Mouse (Mus musculus): ENCODE data around the gene Sec14l1. TPM values are rescaled to one million over a fixed set of nuclear protein-coding genes. Genes with fewer than 3 reads are reported as not detected.

The Sec14l1 gene
- polyA plus RNA-seq, 1 experiment from 2014 or later, result 63.0 TPM

DNA sequence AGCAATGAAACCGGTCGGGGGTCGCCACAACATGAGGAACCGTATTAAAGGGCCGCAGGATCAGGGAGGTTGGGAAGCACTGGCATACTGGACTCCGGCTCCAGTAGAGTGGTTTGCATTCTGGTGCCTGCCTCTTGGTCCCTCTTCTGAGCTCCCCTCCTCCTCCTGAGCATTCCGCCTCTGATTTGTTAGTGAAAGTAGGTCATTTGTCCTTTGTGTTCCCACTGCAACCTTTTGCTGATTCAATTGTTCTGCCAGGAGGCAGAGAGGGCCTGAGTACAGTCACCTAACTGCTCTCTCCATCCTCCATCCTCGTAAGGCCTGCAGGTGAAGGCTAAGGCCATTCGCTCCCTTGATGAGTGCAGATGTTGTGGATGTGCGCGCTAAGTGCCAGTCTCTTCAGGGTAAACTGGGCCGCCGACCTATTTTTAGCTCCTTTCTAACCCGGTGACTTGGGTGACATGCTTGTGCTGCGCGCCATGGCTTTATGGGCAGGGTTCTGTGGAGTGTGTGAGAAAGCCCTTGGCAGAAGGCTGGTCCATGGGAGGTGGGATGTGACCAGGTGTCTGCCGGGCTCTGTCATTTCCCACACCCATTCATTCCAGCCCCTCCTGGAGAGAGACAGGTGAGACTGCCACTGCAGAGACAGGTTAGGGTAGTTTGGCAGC, 8.6 kb downstream of the Sec14l1 start:
- no peak overlapping the region for H3K4me2 ChIP-seq
- 80% methylated on average over 17 of the region's 17 CpGs for WGBS
- H3K36me3 ChIP-seq, result no peaks in the 10 kb centered on the region
- H3K4me3 ChIP-seq, result no peak overlapping the region
- ATAC-seq (ENCODE audit: low FRiP score, low read depth), result no peak
- H3K9me3 ChIP-seq, result no peaks in the 10 kb centered on the region
- peaks cover 77% of the 10 kb centered on the region for H3K4me1 ChIP-seq (replicated peaks)
- peak overlapping the region; percentile 27; the same call in 1 of the 2 replicates for H3K27ac ChIP-seq (replicated peaks)
- no peaks in the 10 kb centered on the region for H3K27me3 ChIP-seq
- H3K9ac ChIP-seq, result no peak overlapping the region

DNA sequence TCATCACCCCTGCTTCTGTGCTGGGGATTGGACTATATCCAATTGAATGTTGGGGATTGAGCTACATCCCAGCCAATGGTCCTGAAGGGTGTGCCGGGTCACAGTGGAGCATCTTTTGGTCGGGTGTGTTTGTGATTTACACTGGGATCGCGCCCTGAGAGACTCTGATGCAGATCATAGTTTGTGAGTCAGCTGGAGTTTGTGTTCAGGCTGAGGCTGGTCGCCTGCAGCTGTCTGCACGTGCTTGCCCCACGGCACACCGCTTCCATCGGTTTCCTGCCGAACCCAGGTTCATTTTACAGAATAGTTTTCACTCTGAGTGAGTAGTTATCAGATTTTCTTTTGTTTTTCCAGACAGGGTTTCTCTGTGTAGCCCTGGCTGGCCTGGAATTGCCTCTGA, 9.6 kb downstream of the Sec14l1 start:
- H3K4me1 ChIP-seq (replicated peaks), result peaks cover 74% of the 10 kb centered on the region
- H3K36me3 ChIP-seq, result no peaks in the 10 kb centered on the region
- no peak overlapping the region for H3K9ac ChIP-seq
- no peak overlapping the region for H3K27ac ChIP-seq (replicated peaks)
- H3K4me2 ChIP-seq, result no peak overlapping the region
- no peak for ATAC-seq (ENCODE audit: low FRiP score, low read depth)
- H3K4me3 ChIP-seq, result no peak overlapping the region
- H3K9me3 ChIP-seq, result no peaks in the 10 kb centered on the region
- WGBS, result 66% methylated on average over 10 of the region's 10 CpGs
- H3K27me3 ChIP-seq, result no peaks in the 10 kb centered on the region

DNA sequence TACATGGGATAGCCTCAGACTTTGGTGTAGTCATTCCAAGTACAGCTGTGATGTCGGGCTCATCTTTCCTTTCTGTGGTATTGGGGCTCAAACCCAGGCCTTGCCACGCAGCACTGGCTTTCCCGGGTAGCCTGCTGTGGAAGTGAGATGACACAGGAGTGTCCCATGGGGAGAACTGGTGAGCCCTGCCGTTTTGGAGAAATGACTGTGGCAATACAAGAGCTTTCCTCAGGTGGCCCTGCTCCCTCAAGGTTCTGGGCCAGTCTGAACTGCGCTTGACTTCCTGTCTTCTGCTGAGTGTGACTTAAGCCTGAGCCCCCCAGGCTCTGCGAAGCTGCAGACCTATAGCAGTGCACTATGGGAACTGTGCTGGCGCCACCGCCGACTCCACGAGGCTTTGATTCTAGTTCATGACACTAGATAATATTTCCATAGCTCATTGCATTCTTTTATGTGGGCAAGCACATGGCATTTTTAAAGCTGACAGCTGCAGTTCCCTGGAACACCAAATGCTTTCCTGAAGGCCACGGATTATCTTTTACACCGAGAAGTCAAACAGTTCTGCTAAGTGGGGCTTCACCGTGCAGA, 12.4 kb downstream of the Sec14l1 start:
- Histone ChIP-seq H3K9me3 (no peaks in the 10 kb centered on the region), H3K27me3 (no peaks in the 10 kb centered on the region), H3K4me2 (no peak overlapping the region), H3K4me3 (no peak overlapping the region), H3K36me3 (no peaks in the 10 kb centered on the region), H3K9ac (no peak overlapping the region), H3K4me1 (replicated peaks) (peaks cover 59% of the 10 kb centered on the region), H3K27ac (replicated peaks) (0 out of 2 replicates have a peak overlapping the region, but pooled peaks have one; percentile 70)
- 64% methylated on average over 13 of the region's 13 CpGs for WGBS
- ATAC-seq (ENCODE audit: low FRiP score, low read depth), result no peak

DNA sequence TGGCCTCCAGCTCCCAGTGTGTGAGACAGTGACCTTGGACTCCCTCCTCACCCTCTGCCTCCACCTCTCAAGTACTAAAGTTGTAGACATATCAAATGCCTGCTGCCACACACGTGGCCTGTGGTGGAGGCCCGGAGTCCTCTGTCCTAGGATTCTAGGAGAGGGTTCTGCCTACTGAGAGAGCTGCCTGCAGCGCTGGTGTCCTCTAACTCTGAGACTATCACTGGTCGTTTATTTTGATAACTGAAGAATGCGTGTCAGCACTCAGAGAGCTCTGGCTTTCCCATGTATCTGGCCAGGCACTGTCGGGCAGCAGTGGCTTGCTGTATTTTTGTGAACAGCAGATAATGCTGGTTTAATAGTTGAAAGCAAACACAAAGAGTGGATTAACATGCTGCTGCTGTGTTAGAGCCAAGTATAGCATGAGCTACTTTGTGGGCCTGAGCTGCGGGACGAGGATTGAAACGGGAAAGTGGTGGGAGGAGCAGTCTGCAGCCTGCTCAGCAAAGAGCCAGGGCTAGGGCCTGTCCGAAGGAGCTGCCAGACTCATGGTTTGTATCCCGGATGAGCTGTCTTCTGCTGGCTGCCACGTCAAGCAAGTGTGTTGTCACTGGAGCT, 13.1 kb downstream of the Sec14l1 start:
- no peak overlapping the region for H3K9ac ChIP-seq
- H3K27ac ChIP-seq (replicated peaks), result peak overlapping the region; percentile 70
- no peaks in the 10 kb centered on the region for H3K9me3 ChIP-seq
- no peak overlapping the region for H3K4me3 ChIP-seq
- H3K4me1 ChIP-seq (replicated peaks), result peaks cover 52% of the 10 kb centered on the region
- whole genome bisulfite sequencing, result 56% methylated on average over 12 of the region's 12 CpGs
- H3K4me2 ChIP-seq, result no peak overlapping the region
- H3K36me3 ChIP-seq, result no peaks in the 10 kb centered on the region
- H3K27me3 ChIP-seq, result no peaks in the 10 kb centered on the region
- ATAC-seq (ENCODE audit: low FRiP score, low read depth), result no peak

DNA sequence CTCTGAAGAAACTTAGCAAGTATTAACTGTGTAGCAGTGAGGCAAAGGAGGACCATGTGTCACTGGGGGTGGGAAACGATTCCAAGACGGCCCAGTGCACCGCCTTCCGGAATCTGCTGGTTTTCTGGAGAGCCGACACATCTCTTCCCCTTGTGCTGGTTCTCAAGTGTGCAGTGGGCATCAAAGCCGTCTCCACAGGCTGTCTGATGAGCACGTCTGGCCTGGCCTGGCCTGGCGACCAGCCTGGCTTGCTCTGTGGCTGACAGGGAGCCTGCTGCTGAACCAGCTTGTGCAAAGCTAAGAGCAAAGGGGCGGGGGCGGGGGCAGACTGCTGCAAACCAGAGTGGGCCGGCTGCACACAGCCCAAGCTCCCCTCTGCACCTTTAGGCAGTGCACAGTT, 14.5 kb downstream of the Sec14l1 start:
- H3K9me3 ChIP-seq, result no peaks in the 10 kb centered on the region
- WGBS, result 65% methylated on average over 11 of the region's 11 CpGs
- no peak overlapping the region for H3K9ac ChIP-seq
- H3K4me3 ChIP-seq, result no peak overlapping the region
- peaks cover 42% of the 10 kb centered on the region for H3K4me1 ChIP-seq (replicated peaks)
- H3K27ac ChIP-seq (replicated peaks), result peak overlapping the region; percentile 7; the same call in 1 of the 2 replicates
- no peaks in the 10 kb centered on the region for H3K27me3 ChIP-seq
- H3K36me3 ChIP-seq, result no peaks in the 10 kb centered on the region
- ATAC-seq (ENCODE audit: low FRiP score, low read depth), result no peak
- H3K4me2 ChIP-seq, result no peak overlapping the region

DNA sequence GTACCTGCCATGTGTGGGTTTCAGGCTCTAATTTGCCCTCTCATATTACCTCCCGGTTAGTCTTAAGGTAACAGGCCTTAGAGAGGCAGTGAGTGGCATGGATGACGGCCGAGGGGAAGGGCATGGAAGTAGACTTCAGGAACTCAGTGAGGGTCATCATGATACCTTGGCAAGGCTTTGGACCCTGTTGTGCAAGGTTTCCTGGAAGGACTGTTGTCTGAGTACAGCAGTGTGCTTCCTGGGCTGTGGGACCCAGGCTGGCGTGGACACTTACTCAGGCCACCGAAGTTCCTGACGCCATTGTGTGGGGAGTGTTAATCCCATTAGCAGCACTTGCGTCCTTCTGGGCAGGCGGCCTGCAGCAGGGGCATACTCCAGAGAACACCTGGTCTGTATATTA, 15.1 kb downstream of the Sec14l1 start:
- no peak overlapping the region for H3K9ac ChIP-seq
- no peak overlapping the region for H3K4me2 ChIP-seq
- 84% methylated on average over 8 of the region's 8 CpGs for WGBS
- no peaks in the 10 kb centered on the region for H3K36me3 ChIP-seq
- no peak overlapping the region for H3K4me3 ChIP-seq
- no peaks in the 10 kb centered on the region for H3K27me3 ChIP-seq
- H3K4me1 ChIP-seq (replicated peaks), result peaks cover 45% of the 10 kb centered on the region
- no peaks in the 10 kb centered on the region for H3K9me3 ChIP-seq
- H3K27ac ChIP-seq (replicated peaks), result no peak overlapping the region
- ATAC-seq (ENCODE audit: low FRiP score, low read depth), result no peak

DNA sequence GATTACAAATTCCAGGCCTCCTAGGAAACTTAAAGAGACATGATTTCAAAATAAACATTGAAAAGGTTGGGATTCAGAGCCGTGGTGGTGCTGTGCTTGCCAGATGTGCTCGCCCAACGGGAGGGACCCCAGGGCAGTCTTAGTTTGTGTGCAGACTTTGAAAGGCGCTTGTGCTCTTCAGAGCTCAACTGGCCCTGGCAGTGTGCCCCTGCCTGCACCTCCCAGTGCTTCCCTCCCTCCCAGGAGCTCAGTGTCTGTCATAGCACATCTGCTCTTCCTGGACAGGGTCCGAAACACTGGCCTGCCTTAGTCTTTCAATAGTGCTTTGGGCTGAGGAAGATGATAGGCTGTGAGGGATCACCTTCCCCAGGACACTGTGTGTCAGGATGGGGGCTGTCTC, 15.9 kb downstream of the Sec14l1 start:
- peaks cover 50% of the 10 kb centered on the region for H3K4me1 ChIP-seq (replicated peaks)
- peak overlapping the region; percentile 30; the same call in 1 of the 2 replicates for H3K27ac ChIP-seq (replicated peaks)
- no peak for ATAC-seq (ENCODE audit: low FRiP score, low read depth)
- no peak overlapping the region for H3K9ac ChIP-seq
- 54% methylated on average over 5 of the region's 5 CpGs for WGBS
- H3K27me3 ChIP-seq, result no peaks in the 10 kb centered on the region
- H3K36me3 ChIP-seq, result no peaks in the 10 kb centered on the region
- no peaks in the 10 kb centered on the region for H3K9me3 ChIP-seq
- H3K4me2 ChIP-seq, result no peak overlapping the region
- no peak overlapping the region for H3K4me3 ChIP-seq

DNA sequence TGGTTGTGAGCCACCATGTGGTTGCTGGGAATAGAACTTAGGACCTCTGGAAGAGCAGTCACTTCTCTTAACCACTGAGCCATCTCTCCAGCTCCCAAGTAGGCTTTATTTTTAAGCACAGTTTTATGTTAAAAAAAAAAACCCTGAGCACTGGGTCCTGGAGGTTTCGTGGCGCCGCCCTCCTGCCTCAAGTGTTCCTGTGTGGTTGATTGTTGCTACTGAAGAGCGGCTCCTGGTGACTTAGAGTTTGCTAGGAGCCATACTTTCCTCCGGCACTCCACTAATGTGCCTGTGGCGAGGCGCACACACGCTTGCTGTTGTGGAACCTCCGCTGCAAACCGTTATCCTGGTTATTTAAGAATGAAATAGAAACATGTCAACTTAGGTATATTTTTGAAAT, 16.5 kb downstream of the Sec14l1 start:
- Histone ChIP-seq H3K27me3 (no peaks in the 10 kb centered on the region), H3K36me3 (no peaks in the 10 kb centered on the region), H3K9me3 (no peaks in the 10 kb centered on the region), H3K4me2 (no peak overlapping the region), H3K9ac (no peak overlapping the region), H3K4me1 (replicated peaks) (peaks cover 55% of the 10 kb centered on the region), H3K4me3 (no peak overlapping the region), H3K27ac (replicated peaks) (no peak overlapping the region)
- WGBS, result 95% methylated on average over 10 of the region's 10 CpGs
- no peak for ATAC-seq (ENCODE audit: low FRiP score, low read depth)

DNA sequence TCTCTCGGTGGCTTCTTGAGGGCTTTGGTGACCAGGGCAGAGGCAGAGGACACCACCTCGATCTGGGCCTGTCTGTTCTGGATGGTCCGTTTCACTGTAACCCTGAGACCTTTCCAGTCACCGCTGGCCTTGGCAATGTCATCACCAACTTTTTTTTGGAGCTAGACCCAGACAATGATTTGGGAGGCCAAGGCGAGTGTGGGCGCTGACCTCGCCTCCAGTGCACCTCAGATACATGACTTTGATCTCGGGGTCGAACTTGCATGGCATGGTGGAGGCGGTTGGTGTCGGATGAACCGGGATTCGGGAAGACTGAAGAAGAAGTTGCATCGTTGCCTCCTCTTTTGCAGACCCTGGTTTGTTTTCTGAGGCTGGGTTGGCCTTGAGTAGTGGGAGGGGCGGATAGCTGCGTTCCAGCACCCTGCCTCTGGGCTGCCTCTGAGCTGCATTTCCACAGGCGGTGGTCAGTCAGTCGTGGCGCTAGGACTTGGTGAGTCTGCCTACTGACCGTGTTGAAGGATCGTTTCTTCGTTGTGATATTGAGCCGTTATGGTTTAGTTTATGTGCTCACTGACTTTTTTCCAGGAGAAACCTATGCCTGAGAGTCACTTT, 19.9 kb downstream of the Sec14l1 start:
- H3K27me3 ChIP-seq, result no peaks in the 10 kb centered on the region
- no peaks in the 10 kb centered on the region for H3K9me3 ChIP-seq
- no peak for ATAC-seq (ENCODE audit: low FRiP score, low read depth)
- no peak overlapping the region; the same call in 1 of the 2 replicates for H3K4me2 ChIP-seq
- H3K9ac ChIP-seq, result no peak overlapping the region
- H3K4me1 ChIP-seq (replicated peaks), result peaks cover 31% of the 10 kb centered on the region
- no peaks in the 10 kb centered on the region for H3K36me3 ChIP-seq
- H3K4me3 ChIP-seq, result no peak overlapping the region
- 61% methylated on average over 23 of the region's 23 CpGs for WGBS
- H3K27ac ChIP-seq (replicated peaks), result peak overlapping the region; percentile 56

DNA sequence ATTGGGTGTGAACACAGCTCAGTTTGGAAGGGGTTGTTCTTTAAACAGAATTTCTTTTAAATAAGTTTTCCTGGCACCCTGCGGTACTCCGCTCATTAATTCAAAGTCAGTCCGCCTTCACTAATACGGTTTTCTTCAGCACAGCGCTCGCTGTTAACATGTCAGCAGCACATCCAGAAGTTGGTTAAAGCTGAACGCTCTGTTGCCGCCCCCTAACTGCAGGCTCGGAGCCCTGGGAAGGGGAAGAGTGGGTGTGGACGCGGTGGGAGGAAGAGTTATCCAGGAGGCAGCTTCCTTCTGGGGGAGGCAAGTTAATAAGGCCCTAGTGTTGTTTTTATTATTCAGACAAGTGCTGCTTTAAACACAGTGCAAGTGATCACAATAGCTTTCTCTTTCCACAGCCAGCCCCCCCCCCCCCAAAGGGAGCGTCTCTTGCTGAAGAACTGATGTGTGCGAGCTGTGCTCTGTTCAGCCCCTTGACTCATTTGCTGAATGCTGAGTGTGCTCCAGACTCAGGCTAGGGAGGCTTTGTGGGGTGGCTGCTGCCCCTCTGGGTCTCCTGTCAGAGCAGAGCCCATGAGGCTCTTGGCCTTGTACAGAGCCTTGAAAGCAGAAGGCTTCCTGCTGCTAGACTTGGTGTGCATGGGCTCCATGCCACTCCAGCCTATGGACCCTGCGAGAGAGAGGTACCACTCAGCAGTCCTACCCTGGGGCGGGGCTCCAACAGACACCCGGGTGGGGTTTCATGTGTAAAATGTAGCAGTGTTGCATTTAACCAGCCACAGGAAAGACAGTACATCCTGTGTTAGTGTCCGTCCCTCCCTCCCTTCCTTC, 20.7 kb downstream of the Sec14l1 start:
- no peak for ATAC-seq (ENCODE audit: low FRiP score, low read depth)
- WGBS, result 24% methylated on average over 17 of the region's 17 CpGs
- H3K27ac ChIP-seq (replicated peaks), result peak overlapping the region; percentile 56
- H3K36me3 ChIP-seq, result no peaks in the 10 kb centered on the region
- H3K9me3 ChIP-seq, result no peaks in the 10 kb centered on the region
- no peak overlapping the region for H3K4me3 ChIP-seq
- H3K4me2 ChIP-seq, result peak overlapping the region; percentile 14; the same call in 1 of the 2 replicates
- no peak overlapping the region for H3K9ac ChIP-seq
- peaks cover 24% of the 10 kb centered on the region for H3K4me1 ChIP-seq (replicated peaks)
- H3K27me3 ChIP-seq, result no peaks in the 10 kb centered on the region

DNA sequence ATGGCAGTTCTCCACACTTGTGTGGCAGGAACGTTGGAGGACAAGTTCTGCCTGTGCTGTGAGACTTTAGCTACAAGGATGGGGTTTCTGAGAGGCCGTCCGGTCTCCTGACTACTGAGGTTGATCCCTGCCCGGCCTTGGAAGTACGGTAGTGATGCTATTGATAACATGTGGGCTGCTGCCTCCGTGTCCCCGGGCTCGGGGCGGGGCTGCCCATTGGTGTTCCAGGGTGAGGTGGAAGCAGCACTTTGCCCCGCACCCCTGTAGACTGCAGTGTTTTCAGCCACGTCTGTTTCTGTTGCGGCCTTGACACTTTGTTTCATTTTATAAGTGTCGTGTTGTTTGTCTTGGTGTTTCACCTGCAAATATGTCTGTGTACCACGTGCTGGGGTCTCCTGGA, 21.9 kb downstream of the Sec14l1 start:
- no peaks in the 10 kb centered on the region for H3K27me3 ChIP-seq
- peaks cover 20% of the 10 kb centered on the region for H3K4me1 ChIP-seq (replicated peaks)
- no peak overlapping the region for H3K4me2 ChIP-seq
- H3K9me3 ChIP-seq, result no peaks in the 10 kb centered on the region
- H3K4me3 ChIP-seq, result no peak overlapping the region
- H3K36me3 ChIP-seq, result peaks cover 4% of the 10 kb centered on the region; the same call in 1 of the 2 replicates
- WGBS, result 89% methylated on average over 14 of the region's 14 CpGs
- no peak overlapping the region for H3K9ac ChIP-seq
- ATAC-seq (ENCODE audit: low FRiP score, low read depth), result no peak
- no peak overlapping the region for H3K27ac ChIP-seq (replicated peaks)

Data from hindbrain, embryonic 15.5 days (tissue).